Mouse (Mus musculus): ENCODE measurements around the gene Cryl1. TPM values are rescaled to one million over a fixed set of nuclear protein-coding genes. Genes with fewer than 3 reads are reported as not detected.

Cryl1 gene
- polyA plus RNA-seq, 1 experiment from 2014 or later = 8.8 TPM

- H3K9ac ChIP-seq = no peak overlapping the region
- H3K4me1 ChIP-seq = peaks cover 7% of the 10 kb centered on the region
- H3K4me2 ChIP-seq = no peak overlapping the region
- H3K27ac ChIP-seq = no peak overlapping the region
- H3K9me3 ChIP-seq = no peaks in the 10 kb centered on the region
- H3K36me3 ChIP-seq (replicated peaks) = no peaks in the 10 kb centered on the region
- peaks cover 10% of the 10 kb centered on the region; the same call in 1 of the 2 replicates for H3K27me3 ChIP-seq
- no peak for ATAC-seq (ENCODE audit: low FRiP score)
- no peak overlapping the region for H3K4me3 ChIP-seq (replicated peaks)
- 87% methylated on average over 5 of the region's 5 CpGs for WGBS
Observed at GRCm38 (mm10) chr14:57397221-57397620, 1.1 kb downstream of the Cryl1 start.

GRCm38 (mm10) chr14:57395470-57395869 lies 2.9 kb downstream of the Cryl1 start:
- no peak overlapping the region for H3K9ac ChIP-seq
- H3K27me3 ChIP-seq = peaks cover 10% of the 10 kb centered on the region; the same call in 1 of the 2 replicates
- no peaks in the 10 kb centered on the region for H3K9me3 ChIP-seq
- no peaks in the 10 kb centered on the region for H3K36me3 ChIP-seq (replicated peaks)
- WGBS = 81% methylated on average over 2 of the region's 2 CpGs
- H3K4me1 ChIP-seq = peaks cover 7% of the 10 kb centered on the region
- no peak for ATAC-seq (ENCODE audit: low FRiP score)
- no peak overlapping the region for H3K27ac ChIP-seq
- no peak overlapping the region for H3K4me3 ChIP-seq (replicated peaks)
- no peak overlapping the region for H3K4me2 ChIP-seq

- Histone ChIP-seq H3K9me3 (no peaks in the 10 kb centered on the region), H3K9ac (no peak overlapping the region), H3K27me3 (peaks cover 3% of the 10 kb centered on the region; the same call in 1 of the 2 replicates), H3K4me1 (no peaks in the 10 kb centered on the region), H3K4me3 (replicated peaks) (no peak overlapping the region), H3K4me2 (no peak overlapping the region), H3K27ac (no peak overlapping the region), H3K36me3 (replicated peaks) (no peaks in the 10 kb centered on the region)
- WGBS = 74% methylated on average over 5 of the region's 5 CpGs
- ATAC-seq (ENCODE audit: low FRiP score) = no peak
Observed at GRCm38 (mm10) chr14:57392278-57392677, 6.1 kb downstream of the Cryl1 start.

- Histone ChIP-seq H3K27ac (no peak overlapping the region), H3K36me3 (replicated peaks) (no peaks in the 10 kb centered on the region), H3K4me2 (no peak overlapping the region), H3K27me3 (no peaks in the 10 kb centered on the region), H3K4me1 (no peaks in the 10 kb centered on the region), H3K9me3 (no peaks in the 10 kb centered on the region), H3K9ac (no peak overlapping the region), H3K4me3 (replicated peaks) (no peak overlapping the region)
- no peak for ATAC-seq (ENCODE audit: low FRiP score)
- WGBS = 82% methylated on average over 4 of the region's 4 CpGs
Observed at GRCm38 (mm10) chr14:57391621-57392020, 6.7 kb downstream of the Cryl1 start.

GRCm38 (mm10) chr14:57386758-57387561 lies 11.4 kb downstream of the Cryl1 start:
- Histone ChIP-seq H3K4me3 (replicated peaks) (no peak overlapping the region), H3K9me3 (no peaks in the 10 kb centered on the region), H3K4me2 (no peak overlapping the region), H3K4me1 (no peaks in the 10 kb centered on the region), H3K27me3 (no peaks in the 10 kb centered on the region), H3K27ac (no peak overlapping the region), H3K36me3 (replicated peaks) (no peaks in the 10 kb centered on the region), H3K9ac (no peak overlapping the region)
- ATAC-seq (ENCODE audit: low FRiP score) = no peak
- WGBS = 65% methylated on average over 14 of the region's 14 CpGs

- H3K4me2 ChIP-seq = no peak overlapping the region
- no peaks in the 10 kb centered on the region for H3K9me3 ChIP-seq
- H3K36me3 ChIP-seq (replicated peaks) = no peaks in the 10 kb centered on the region
- H3K27me3 ChIP-seq = no peaks in the 10 kb centered on the region
- H3K4me1 ChIP-seq = no peaks in the 10 kb centered on the region
- H3K4me3 ChIP-seq (replicated peaks) = no peak overlapping the region
- WGBS = 89% methylated on average over 5 of the region's 5 CpGs
- no peak overlapping the region for H3K9ac ChIP-seq
- no peak overlapping the region for H3K27ac ChIP-seq
- no peak for ATAC-seq (ENCODE audit: low FRiP score)
Observed at GRCm38 (mm10) chr14:57385667-57386066, 12.7 kb downstream of the Cryl1 start.

- 83% methylated on average over 5 of the region's 5 CpGs for WGBS
- Histone ChIP-seq H3K9ac (no peak overlapping the region), H3K27ac (no peak overlapping the region), H3K27me3 (no peaks in the 10 kb centered on the region), H3K4me1 (no peaks in the 10 kb centered on the region), H3K36me3 (replicated peaks) (no peaks in the 10 kb centered on the region), H3K4me2 (no peak overlapping the region), H3K9me3 (no peaks in the 10 kb centered on the region), H3K4me3 (replicated peaks) (no peak overlapping the region)
- ATAC-seq (ENCODE audit: low FRiP score) = no peak
Observed at GRCm38 (mm10) chr14:57377531-57377930, 20.8 kb downstream of the Cryl1 start.

- Histone ChIP-seq H3K4me3 (replicated peaks) (no peak overlapping the region), H3K9ac (no peak overlapping the region), H3K9me3 (no peaks in the 10 kb centered on the region), H3K36me3 (replicated peaks) (no peaks in the 10 kb centered on the region), H3K4me2 (no peak overlapping the region), H3K27me3 (no peaks in the 10 kb centered on the region), H3K27ac (no peak overlapping the region), H3K4me1 (no peaks in the 10 kb centered on the region)
- 84% methylated on average over 9 of the region's 9 CpGs for WGBS
- no peak for ATAC-seq (ENCODE audit: low FRiP score)
Observed at GRCm38 (mm10) chr14:57376956-57377355, 21.4 kb downstream of the Cryl1 start.

GRCm38 (mm10) chr14:57376016-57376415 lies 22.3 kb downstream of the Cryl1 start:
- no peak for ATAC-seq (ENCODE audit: low FRiP score)
- Histone ChIP-seq H3K27me3 (0 out of 2 replicates have a peak, but pooled peaks cover 1% of the 10 kb centered on the region), H3K4me2 (no peak overlapping the region), H3K9ac (peak overlapping the region; percentile 17; the same call in 1 of the 2 replicates), H3K27ac (no peak overlapping the region), H3K4me1 (no peaks in the 10 kb centered on the region), H3K9me3 (no peaks in the 10 kb centered on the region), H3K36me3 (replicated peaks) (no peaks in the 10 kb centered on the region), H3K4me3 (replicated peaks) (no peak overlapping the region)
- WGBS = 80% methylated on average over 8 of the region's 8 CpGs

GRCm38 (mm10) chr14:57375205-57375604 lies 23.1 kb downstream of the Cryl1 start:
- Histone ChIP-seq H3K4me2 (no peak overlapping the region), H3K9me3 (no peaks in the 10 kb centered on the region), H3K36me3 (replicated peaks) (no peaks in the 10 kb centered on the region), H3K4me1 (no peaks in the 10 kb centered on the region), H3K27ac (no peak overlapping the region), H3K27me3 (0 out of 2 replicates have a peak, but pooled peaks cover 5% of the 10 kb centered on the region), H3K9ac (no peak overlapping the region), H3K4me3 (replicated peaks) (no peak overlapping the region)
- WGBS = 81% methylated on average over 9 of the region's 9 CpGs
- ATAC-seq (ENCODE audit: low FRiP score) = no peak

- Histone ChIP-seq H3K36me3 (replicated peaks) (no peaks in the 10 kb centered on the region), H3K27me3 (0 out of 2 replicates have a peak, but pooled peaks cover 5% of the 10 kb centered on the region), H3K9me3 (no peaks in the 10 kb centered on the region), H3K4me3 (replicated peaks) (no peak overlapping the region), H3K4me1 (no peaks in the 10 kb centered on the region), H3K27ac (no peak overlapping the region), H3K9ac (no peak overlapping the region), H3K4me2 (no peak overlapping the region)
- ATAC-seq (ENCODE audit: low FRiP score) = no peak
- 50% methylated on average over 8 of the region's 8 CpGs for WGBS
Observed at GRCm38 (mm10) chr14:57372348-57373102, 25.8 kb downstream of the Cryl1 start.

GRCm38 (mm10) chr14:57367327-57367726 lies 31.0 kb downstream of the Cryl1 start:
- Histone ChIP-seq H3K4me1 (peaks cover 7% of the 10 kb centered on the region; the same call in 1 of the 2 replicates), H3K36me3 (replicated peaks) (no peaks in the 10 kb centered on the region), H3K27ac (no peak overlapping the region), H3K9me3 (no peaks in the 10 kb centered on the region), H3K4me2 (no peak overlapping the region), H3K27me3 (peaks cover 10% of the 10 kb centered on the region; the same call in 1 of the 2 replicates), H3K9ac (no peak overlapping the region), H3K4me3 (replicated peaks) (no peak overlapping the region)
- no peak for ATAC-seq (ENCODE audit: low FRiP score)
- 57% methylated on average over 4 of the region's 4 CpGs for WGBS

All from forebrain, embryonic 12.5 days (tissue).